Mouse (Mus musculus): ENCODE measurements around the gene Tjp2. TPM values are rescaled to one million over a fixed set of nuclear protein-coding genes. Genes with fewer than 3 reads are reported as not detected.

The Tjp2 gene
- polyA plus RNA-seq, 1 experiment from 2014 or later = 36.6 TPM

DNA sequence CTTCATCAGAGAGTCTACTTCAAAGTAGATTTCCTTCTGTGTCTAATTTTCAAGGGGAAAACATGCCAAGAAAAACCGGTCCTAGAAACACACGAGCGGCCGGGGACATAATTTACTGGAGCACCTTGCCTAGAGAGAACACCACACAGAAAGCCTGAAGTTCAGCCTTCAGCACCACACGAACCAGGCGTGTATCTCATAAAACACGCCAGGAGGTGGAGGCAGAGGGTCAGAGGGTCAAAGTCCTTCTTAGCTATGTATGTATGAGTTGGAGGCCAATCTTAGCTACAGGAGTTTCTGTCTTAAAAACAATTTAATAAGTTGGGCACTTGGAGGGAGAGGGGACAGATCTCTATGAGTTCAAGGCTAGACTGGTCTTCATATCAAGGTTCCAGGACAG lies 9.9 kb downstream of the Tjp2 start:
- Histone ChIP-seq H3K9ac (ENCODE audit: low read length) (no peak overlapping the region), H3K4me3 (ENCODE audit: low read length) (no peak overlapping the region), H3K27me3 (ENCODE audit: control insufficient read depth, insufficient read depth, low read depth, low read length) (no peaks in the 10 kb centered on the region), H3K4me2 (ENCODE audit: low read depth, low read length) (no peak overlapping the region), H3K27ac (ENCODE audit: low read length) (no peak overlapping the region), H3K9me3 (ENCODE audit: control insufficient read depth, low read length) (no peaks in the 10 kb centered on the region), H3K4me1 (replicated peaks; ENCODE audit: control insufficient read depth, insufficient read depth, low read length) (peaks cover 33% of the 10 kb centered on the region), H3K36me3 (ENCODE audit: control insufficient read depth, insufficient read depth, low read length) (no peaks in the 10 kb centered on the region)
- no peak for ATAC-seq (ENCODE audit: low read depth)
- WGBS = 73% methylated on average over 7 of the region's 7 CpGs

DNA sequence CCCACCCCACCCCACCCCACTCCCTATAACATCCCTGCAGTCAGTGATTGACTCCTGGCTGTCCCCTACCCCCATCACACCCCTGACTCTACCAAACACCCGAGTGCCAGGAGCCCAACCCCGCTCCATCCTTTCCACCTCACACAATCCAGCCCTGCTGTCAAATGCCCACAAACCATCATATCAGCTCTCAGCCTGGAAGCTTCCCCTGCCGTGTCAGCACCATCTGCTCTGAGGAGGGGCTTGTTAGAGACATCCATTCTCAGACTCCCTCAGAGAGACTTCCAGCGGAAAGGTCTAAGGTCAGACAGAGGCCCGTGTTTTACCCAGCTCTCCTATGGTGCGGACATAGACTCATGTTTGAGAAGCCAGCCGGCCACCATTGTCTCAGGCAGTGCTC lies 11.5 kb downstream of the Tjp2 start:
- no peaks in the 10 kb centered on the region for H3K9me3 ChIP-seq (ENCODE audit: control insufficient read depth, low read length)
- peak; percentile 37; the same call in 1 of the 2 replicates for ATAC-seq (ENCODE audit: low read depth)
- no peaks in the 10 kb centered on the region for H3K36me3 ChIP-seq (ENCODE audit: control insufficient read depth, insufficient read depth, low read length)
- peak overlapping the region; percentile 18; the same call in 1 of the 2 replicates for H3K27ac ChIP-seq (ENCODE audit: low read length)
- no peak overlapping the region for H3K4me2 ChIP-seq (ENCODE audit: low read depth, low read length)
- WGBS = 32% methylated on average over 7 of the region's 7 CpGs
- no peaks in the 10 kb centered on the region for H3K27me3 ChIP-seq (ENCODE audit: control insufficient read depth, insufficient read depth, low read depth, low read length)
- no peak overlapping the region for H3K9ac ChIP-seq (ENCODE audit: low read length)
- no peak overlapping the region for H3K4me3 ChIP-seq (ENCODE audit: low read length)
- peaks cover 28% of the 10 kb centered on the region for H3K4me1 ChIP-seq (replicated peaks; ENCODE audit: control insufficient read depth, insufficient read depth, low read length)

DNA sequence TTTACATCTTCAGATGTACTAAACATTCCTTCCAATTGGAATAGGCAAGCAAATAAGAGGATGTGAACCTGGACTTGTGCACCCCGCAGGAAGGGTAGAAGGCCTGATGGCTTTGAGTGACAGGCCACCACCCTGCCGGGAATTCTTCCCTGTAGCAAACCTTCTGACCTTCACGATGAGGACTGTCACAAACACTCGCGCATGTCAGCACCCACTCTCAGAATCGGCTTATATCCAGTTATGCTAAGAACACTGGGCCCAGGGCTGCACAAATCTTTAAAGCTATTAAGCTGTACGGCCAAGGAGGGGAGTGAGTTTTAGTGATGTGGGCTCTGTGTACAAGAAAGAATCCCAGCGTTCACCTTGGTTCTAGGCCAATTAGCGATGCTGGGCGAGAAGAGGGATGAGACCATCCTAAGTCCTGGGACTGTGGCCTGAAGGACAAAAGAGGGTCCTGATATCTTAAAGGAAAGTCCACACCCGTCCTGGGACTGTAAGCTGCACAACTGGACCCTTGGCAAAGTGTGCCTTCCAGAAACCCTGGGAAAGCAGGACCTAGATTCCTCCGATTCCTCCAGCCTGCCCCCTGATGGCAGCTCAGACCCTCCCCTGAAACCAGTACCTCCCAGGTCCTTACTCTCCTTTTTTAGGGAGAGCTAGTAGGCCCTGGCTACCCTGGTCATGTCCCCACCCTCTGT lies 12.1 kb downstream of the Tjp2 start:
- WGBS = 67% methylated on average over 12 of the region's 12 CpGs
- ATAC-seq (ENCODE audit: low read depth) = no peak
- Histone ChIP-seq H3K27me3 (ENCODE audit: control insufficient read depth, insufficient read depth, low read depth, low read length) (no peaks in the 10 kb centered on the region), H3K4me1 (replicated peaks; ENCODE audit: control insufficient read depth, insufficient read depth, low read length) (peaks cover 28% of the 10 kb centered on the region), H3K4me2 (ENCODE audit: low read depth, low read length) (no peak overlapping the region), H3K27ac (ENCODE audit: low read length) (no peak overlapping the region), H3K9ac (ENCODE audit: low read length) (no peak overlapping the region), H3K4me3 (ENCODE audit: low read length) (no peak overlapping the region), H3K9me3 (ENCODE audit: control insufficient read depth, low read length) (no peaks in the 10 kb centered on the region; the same call in 1 of the 2 replicates), H3K36me3 (ENCODE audit: control insufficient read depth, insufficient read depth, low read length) (no peaks in the 10 kb centered on the region)

DNA sequence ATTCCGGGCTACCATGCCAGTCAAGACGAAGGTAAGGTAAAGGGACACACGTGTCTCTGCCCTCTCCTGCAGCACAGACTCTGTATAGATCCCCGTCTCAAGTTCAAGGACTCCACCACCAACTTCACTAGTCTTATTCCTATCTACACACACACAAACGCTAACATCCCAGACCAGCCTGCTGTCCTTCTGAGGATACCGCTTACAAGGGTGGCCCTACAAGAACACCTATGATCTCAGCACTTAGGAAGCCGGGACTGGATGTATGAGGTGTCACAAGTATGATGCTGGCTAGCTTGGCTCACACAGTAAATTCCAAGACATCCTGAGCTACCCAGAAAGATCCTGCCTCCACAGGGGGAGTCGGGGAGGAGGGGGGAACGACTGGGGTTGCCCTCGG lies 13.7 kb downstream of the Tjp2 start:
- H3K4me3 ChIP-seq (ENCODE audit: low read length) = no peak overlapping the region
- no peak overlapping the region for H3K27ac ChIP-seq (ENCODE audit: low read length)
- H3K4me1 ChIP-seq (replicated peaks; ENCODE audit: control insufficient read depth, insufficient read depth, low read length) = peaks cover 28% of the 10 kb centered on the region
- whole genome bisulfite sequencing = 33% methylated on average over 10 of the region's 10 CpGs
- H3K9me3 ChIP-seq (ENCODE audit: control insufficient read depth, low read length) = no peaks in the 10 kb centered on the region; the same call in 1 of the 2 replicates
- H3K4me2 ChIP-seq (ENCODE audit: low read depth, low read length) = no peak overlapping the region
- H3K9ac ChIP-seq (ENCODE audit: low read length) = no peak overlapping the region
- 0 out of 2 replicates have a peak, but pooled peaks have one; percentile 18 for ATAC-seq (ENCODE audit: low read depth)
- no peaks in the 10 kb centered on the region for H3K27me3 ChIP-seq (ENCODE audit: control insufficient read depth, insufficient read depth, low read depth, low read length)
- H3K36me3 ChIP-seq (ENCODE audit: control insufficient read depth, insufficient read depth, low read length) = no peaks in the 10 kb centered on the region

DNA sequence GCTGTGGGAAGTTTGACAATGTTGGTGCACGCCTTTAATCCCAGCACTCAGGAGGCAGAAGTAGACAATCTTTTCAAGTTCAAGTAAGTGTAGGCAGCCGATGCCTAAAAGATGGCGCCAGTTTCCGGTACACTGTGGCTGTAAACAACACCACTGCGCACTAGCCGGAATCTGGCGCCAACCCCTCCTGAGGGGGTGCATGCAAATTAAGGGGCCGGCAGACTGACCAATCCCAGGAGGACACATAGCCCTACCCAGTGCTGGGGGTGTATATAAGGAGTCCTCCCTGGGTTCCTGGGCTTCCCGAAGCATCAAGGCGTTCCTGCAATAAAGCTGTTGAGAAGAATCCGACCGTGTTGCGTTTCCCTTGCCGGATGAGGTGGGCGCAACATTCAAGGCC lies 15.3 kb downstream of the Tjp2 start:
- peaks cover 25% of the 10 kb centered on the region for H3K4me1 ChIP-seq (replicated peaks; ENCODE audit: control insufficient read depth, insufficient read depth, low read length)
- no peaks in the 10 kb centered on the region for H3K36me3 ChIP-seq (ENCODE audit: control insufficient read depth, insufficient read depth, low read length)
- ATAC-seq (ENCODE audit: low read depth) = no peak
- no peak overlapping the region for H3K4me2 ChIP-seq (ENCODE audit: low read depth, low read length)
- H3K9me3 ChIP-seq (ENCODE audit: control insufficient read depth, low read length) = no peaks in the 10 kb centered on the region; the same call in 1 of the 2 replicates
- H3K27ac ChIP-seq (ENCODE audit: low read length) = no peak overlapping the region
- H3K27me3 ChIP-seq (ENCODE audit: control insufficient read depth, insufficient read depth, low read depth, low read length) = no peaks in the 10 kb centered on the region
- no peak overlapping the region for H3K4me3 ChIP-seq (ENCODE audit: low read length)
- 93% methylated on average over 15 of the region's 15 CpGs for WGBS
- H3K9ac ChIP-seq (ENCODE audit: low read length) = no peak overlapping the region

DNA sequence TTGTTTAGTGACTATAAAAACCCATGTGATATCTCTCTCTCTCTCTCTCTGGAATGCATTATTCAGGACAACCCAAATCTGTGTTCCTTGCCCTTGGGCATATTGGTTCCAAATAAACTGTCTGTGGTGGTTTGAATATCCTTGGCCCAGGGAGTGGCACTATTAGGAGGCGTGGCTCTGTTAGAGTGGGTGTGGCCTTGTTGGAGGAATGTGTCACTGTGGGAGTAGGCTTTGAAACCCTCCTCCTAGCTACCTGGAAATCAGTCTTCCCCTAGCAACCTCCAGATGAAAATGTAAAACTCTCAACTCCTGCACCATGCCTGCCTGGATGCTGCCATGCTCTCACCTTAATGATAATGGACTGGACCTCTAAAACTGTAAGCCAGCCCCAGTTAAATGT lies 16.9 kb downstream of the Tjp2 start:
- WGBS = 90% methylated on average over 1 of the region's 1 CpGs
- H3K36me3 ChIP-seq (ENCODE audit: control insufficient read depth, insufficient read depth, low read length) = no peaks in the 10 kb centered on the region
- no peaks in the 10 kb centered on the region; the same call in 1 of the 2 replicates for H3K9me3 ChIP-seq (ENCODE audit: control insufficient read depth, low read length)
- H3K4me2 ChIP-seq (ENCODE audit: low read depth, low read length) = no peak overlapping the region
- H3K27me3 ChIP-seq (ENCODE audit: control insufficient read depth, insufficient read depth, low read depth, low read length) = no peaks in the 10 kb centered on the region
- H3K4me1 ChIP-seq (replicated peaks; ENCODE audit: control insufficient read depth, insufficient read depth, low read length) = peaks cover 21% of the 10 kb centered on the region
- H3K27ac ChIP-seq (ENCODE audit: low read length) = no peak overlapping the region
- no peak overlapping the region for H3K4me3 ChIP-seq (ENCODE audit: low read length)
- ATAC-seq (ENCODE audit: low read depth) = no peak
- H3K9ac ChIP-seq (ENCODE audit: low read length) = no peak overlapping the region

DNA sequence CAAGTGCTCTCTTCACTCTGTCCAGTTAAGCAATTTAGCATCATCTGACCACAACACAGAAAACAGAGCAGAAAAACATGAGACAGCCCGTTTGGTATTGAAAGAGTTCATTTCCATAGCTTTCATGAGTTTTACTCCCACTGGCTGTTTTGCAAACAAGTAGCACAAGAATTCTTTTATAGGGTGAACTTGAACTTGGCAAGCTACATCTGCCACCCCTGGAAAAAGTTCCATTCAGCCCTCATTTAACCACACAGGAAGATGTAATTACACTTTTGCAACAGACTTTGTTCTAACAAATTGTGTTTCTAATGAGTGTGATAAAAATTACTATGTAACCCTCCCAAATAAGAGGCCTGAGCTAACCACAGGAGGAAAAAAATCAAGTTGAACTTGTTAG lies 19.8 kb downstream of the Tjp2 start:
- Histone ChIP-seq H3K9ac (ENCODE audit: low read length) (no peak overlapping the region), H3K27me3 (ENCODE audit: control insufficient read depth, insufficient read depth, low read depth, low read length) (no peaks in the 10 kb centered on the region), H3K4me1 (replicated peaks; ENCODE audit: control insufficient read depth, insufficient read depth, low read length) (no peaks in the 10 kb centered on the region), H3K27ac (ENCODE audit: low read length) (no peak overlapping the region), H3K36me3 (ENCODE audit: control insufficient read depth, insufficient read depth, low read length) (no peaks in the 10 kb centered on the region), H3K9me3 (ENCODE audit: control insufficient read depth, low read length) (no peaks in the 10 kb centered on the region; the same call in 1 of the 2 replicates), H3K4me2 (ENCODE audit: low read depth, low read length) (no peak overlapping the region), H3K4me3 (ENCODE audit: low read length) (no peak overlapping the region)
- ATAC-seq (ENCODE audit: low read depth) = no peak
- WGBS = 47% methylated on average over 1 of the region's 1 CpGs

DNA sequence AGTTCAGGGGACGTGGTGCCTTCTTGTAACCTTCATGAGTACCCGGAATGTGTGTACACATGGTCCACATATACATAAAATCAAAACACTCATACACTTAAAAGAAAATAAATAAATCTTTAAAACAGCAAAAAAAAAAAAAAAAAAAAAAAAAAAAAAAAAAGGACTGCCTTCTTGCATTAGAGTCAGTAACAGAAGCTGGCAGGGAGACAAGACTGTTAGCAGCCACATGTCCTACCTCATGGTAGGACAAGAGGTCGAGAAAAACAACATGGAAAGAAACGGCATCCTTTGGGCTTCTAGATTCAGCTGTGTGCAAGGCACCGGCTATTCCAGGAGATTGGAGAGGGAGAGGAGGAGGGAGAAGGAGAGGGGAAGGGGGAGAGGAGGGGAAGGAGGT lies 23.0 kb downstream of the Tjp2 start:
- H3K36me3 ChIP-seq (ENCODE audit: control insufficient read depth, insufficient read depth, low read length) = no peaks in the 10 kb centered on the region
- H3K27ac ChIP-seq (ENCODE audit: low read length) = no peak overlapping the region
- no peaks in the 10 kb centered on the region for H3K9me3 ChIP-seq (ENCODE audit: control insufficient read depth, low read length)
- H3K27me3 ChIP-seq (ENCODE audit: control insufficient read depth, insufficient read depth, low read depth, low read length) = no peaks in the 10 kb centered on the region
- no peak overlapping the region for H3K4me3 ChIP-seq (ENCODE audit: low read length)
- H3K4me2 ChIP-seq (ENCODE audit: low read depth, low read length) = no peak overlapping the region
- H3K4me1 ChIP-seq (replicated peaks; ENCODE audit: control insufficient read depth, insufficient read depth, low read length) = no peaks in the 10 kb centered on the region
- no peak for ATAC-seq (ENCODE audit: low read depth)
- no peak overlapping the region for H3K9ac ChIP-seq (ENCODE audit: low read length)
- 71% methylated on average over 5 of the region's 5 CpGs for WGBS

DNA sequence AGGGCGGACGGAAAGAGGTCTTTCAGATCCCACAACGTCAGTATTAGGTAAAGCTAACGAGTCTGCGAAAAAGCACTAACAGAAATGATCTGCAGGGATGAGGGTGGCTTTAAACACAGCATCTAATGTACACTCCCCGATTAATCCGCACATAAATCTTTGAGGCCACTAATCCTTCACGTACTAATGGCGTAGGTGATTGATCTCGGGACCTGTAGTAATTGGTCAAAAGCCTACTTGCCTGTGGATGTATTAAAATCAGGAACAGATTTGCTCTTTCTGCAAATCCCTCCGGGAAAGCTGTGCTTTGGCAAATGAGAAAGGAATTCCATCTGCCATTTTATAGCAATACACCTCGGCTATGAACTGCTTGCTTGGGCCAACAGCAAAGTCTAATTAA lies 24.3 kb downstream of the Tjp2 start:
- no peaks in the 10 kb centered on the region for H3K36me3 ChIP-seq (ENCODE audit: control insufficient read depth, insufficient read depth, low read length)
- 80% methylated on average over 12 of the region's 12 CpGs for WGBS
- H3K27me3 ChIP-seq (ENCODE audit: control insufficient read depth, insufficient read depth, low read depth, low read length) = no peaks in the 10 kb centered on the region
- H3K27ac ChIP-seq (ENCODE audit: low read length) = no peak overlapping the region
- no peak overlapping the region for H3K4me2 ChIP-seq (ENCODE audit: low read depth, low read length)
- no peak for ATAC-seq (ENCODE audit: low read depth)
- H3K9me3 ChIP-seq (ENCODE audit: control insufficient read depth, low read length) = no peaks in the 10 kb centered on the region
- no peak overlapping the region for H3K9ac ChIP-seq (ENCODE audit: low read length)
- H3K4me3 ChIP-seq (ENCODE audit: low read length) = no peak overlapping the region
- H3K4me1 ChIP-seq (replicated peaks; ENCODE audit: control insufficient read depth, insufficient read depth, low read length) = no peaks in the 10 kb centered on the region
